Mouse (Mus musculus) gastrocnemius, adult 2 months (tissue): Measurements from ENCODE around the gene Eif3l. TPM values are rescaled to one million over a fixed set of nuclear protein-coding genes. Genes with fewer than 3 reads are reported as not detected.
A peak's percentile ranks its signal among the peaks of the same experiment; 100 is the strongest.

Source experiments
- DNase-seq: peaks from one replicate; pipeline ENCODE4 v3.0.0; 2022
- H3K27ac ChIP-seq: fragments of 200-600 bp; 2 replicates; pipeline ENCODE4 v1.8.1; 2022; ENCODE audit warnings: mild to moderate bottlenecking
- H3K4me3 ChIP-seq: fragments of 200-600 bp; 2 replicates; pipeline ENCODE4 v1.8.1; 2022; ENCODE audit warnings: mild to moderate bottlenecking, moderate library complexity
- CTCF ChIP-seq: fragments of 200-600 bp; IDR thresholded peaks from 2 replicates; pipeline ENCODE4 v1.8.1; 2022; ENCODE audit warnings: antibody characterized with exemption, mild to moderate bottlenecking, moderate library complexity
- intact Hi-C: fragments of 180-260 bp; cut with DNase I; formaldehyde crosslinking; loops from one replicate; pipeline ENCODE4 v1.15.1; 2025
- total RNA-seq, 2 experiments: library from RNA; stranded (reverse); gene quantifications; 2 replicates each; pipeline ENCODE4 v1.2.3; 2021

The Eif3l gene
- total RNA-seq, 2 experiments from 2014 or later, result 53.6 to 54.0 TPM

DNA sequence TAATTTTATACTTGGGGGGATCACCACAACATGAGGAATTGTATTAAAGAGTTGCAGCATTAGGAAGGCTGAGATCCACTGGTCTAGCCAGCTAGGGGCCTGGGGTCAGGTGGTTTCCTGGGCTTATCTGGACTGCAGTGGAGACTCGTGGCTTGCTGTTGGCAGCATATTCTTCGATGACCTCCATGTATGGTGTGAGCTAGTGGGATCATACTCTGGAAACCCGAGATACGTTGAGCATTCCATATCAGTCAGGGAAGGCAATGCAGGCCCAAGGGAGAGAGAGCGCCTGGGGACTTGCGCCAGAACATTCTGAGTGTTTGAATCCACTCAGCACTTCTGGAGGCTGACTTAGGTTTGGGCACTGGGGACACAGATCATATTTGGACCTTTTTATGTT, 48.8 kb downstream of the Eif3l start:
- no peak overlapping the region for H3K4me3 ChIP-seq
- DNase-seq, result peak; percentile 66
- TF ChIP-seq CTCF, result no peak
- peak overlapping the region; percentile 83 for H3K27ac ChIP-seq
- intact Hi-C loops, result no loop called here

DNA sequence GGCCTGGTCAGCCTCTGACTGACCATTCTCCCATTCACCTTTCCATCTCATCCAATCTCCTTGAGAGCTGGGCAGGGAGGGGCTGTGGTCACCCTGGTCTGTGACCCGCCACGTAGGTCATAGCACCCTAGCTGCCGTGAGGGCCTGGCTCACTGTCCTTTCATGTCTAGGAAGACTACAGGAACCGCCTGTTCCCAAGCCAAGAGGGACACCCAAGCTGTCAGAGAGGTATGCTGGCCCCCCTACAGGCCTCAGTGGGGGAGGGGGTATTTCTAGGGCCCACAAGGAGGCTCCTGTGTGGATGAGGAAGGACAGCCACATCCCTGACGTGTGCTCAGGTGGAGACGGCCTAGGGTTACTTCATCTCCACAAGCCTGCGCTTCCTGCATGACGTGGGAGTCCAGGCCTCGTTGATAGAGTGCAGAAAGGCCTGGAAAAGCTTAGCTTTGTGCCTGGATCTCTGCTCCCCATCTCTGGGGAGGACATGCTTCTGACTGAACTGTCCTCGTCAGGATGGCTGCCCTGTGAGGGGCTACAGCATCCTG, 49.4 kb downstream of the Eif3l start:
- intact Hi-C loops, result no loop called here
- no peak for TF ChIP-seq CTCF
- Histone ChIP-seq H3K4me3 (no peak overlapping the region), H3K27ac (peak overlapping the region; percentile 83)
- DNase-seq, result no peak

DNA sequence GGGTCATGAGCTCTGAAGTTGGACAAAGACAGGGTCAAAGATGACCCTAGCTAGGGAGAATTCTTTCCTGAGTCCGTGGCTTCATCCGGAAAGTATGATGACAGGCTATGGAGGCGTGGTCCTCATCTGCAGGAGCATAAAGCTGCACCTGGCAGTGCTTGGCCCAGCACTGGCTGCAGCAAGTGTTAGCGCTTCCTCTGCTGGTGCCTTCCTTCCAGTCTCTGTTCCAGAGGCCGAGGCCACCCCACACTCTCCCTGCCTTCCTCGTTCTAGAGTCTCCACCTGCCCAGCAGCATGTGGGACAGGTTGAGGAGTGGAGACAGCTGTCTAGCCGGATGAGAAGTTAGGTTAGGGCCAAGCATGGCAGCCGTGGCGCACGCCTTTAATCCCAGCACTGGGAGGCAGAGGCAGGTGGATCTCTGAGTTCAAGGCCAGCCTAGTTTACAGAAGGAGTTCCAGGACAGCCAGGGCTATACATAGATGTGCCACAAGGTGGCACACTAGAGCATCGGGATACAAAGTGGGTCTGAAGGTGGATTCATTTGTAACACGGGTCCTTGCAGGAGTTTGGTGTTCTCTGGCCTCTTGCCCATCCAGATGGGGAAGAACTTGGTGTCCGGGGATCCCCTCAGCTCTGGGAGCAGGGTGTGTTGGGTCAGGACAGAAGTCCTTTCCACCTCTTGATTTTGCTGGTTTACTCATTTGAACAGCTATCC, 51.4 kb downstream of the Eif3l start:
- H3K4me3 ChIP-seq, result no peak overlapping the region
- DNase-seq, result peak; percentile 72
- intact Hi-C loops, result loop anchor here (2.0 to 5.0 kb wide), 2 partner anchors 22 to 34 kb away; no protein-coding TSS in a partner anchor
- no peak overlapping the region for H3K27ac ChIP-seq
- peak; percentile 76 for TF ChIP-seq CTCF

DNA sequence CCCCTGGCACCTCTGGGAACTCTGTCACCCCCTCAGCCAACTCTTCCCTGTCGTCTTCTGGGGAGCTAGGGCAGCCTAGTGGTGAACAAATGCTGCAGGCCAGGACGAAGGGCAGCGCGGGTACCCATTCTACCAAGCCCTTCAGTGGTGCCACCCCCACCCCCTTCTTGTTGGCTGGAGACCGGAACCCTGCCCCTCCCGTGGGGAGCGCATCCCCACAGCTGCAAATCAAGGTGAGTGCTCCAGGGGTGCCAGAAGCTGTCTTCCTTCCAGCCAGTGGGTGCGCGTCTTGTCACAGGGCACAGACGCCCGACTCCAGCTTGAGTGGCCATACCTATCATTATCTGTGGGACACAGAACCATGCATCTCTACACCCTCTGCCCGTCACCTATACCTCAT, 52.1 kb downstream of the Eif3l start:
- Histone ChIP-seq H3K4me3 (no peak overlapping the region), H3K27ac (no peak overlapping the region)
- TF ChIP-seq CTCF, result no peak
- intact Hi-C loops, result loop anchor here (2.0 to 5.0 kb wide), 2 partner anchors 22 to 35 kb away; no protein-coding TSS in a partner anchor
- DNase-seq, result no peak

DNA sequence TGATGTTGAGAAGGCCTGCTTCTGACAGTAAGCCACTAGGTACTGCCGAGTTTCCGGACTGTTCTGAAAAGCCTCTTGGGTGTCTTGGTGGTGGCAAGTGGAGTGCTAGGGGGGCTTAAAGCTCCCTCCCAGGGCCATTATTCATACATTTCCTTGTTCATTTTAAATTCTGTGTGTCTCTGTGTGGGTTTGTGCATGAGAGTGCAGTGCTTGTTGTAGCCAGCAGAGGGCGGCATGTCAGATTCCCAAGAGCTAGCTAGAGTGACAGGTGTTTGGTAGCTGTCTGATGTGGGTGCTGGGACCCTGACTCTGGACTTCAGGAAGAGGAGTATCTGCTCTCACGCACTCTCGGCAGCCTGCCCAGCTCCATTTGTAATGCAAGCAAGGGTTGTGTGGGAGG, 53.2 kb downstream of the Eif3l start:
- no peak for DNase-seq
- Histone ChIP-seq H3K4me3 (no peak overlapping the region), H3K27ac (no peak overlapping the region)
- intact Hi-C loops, result loop anchor here (5.0 kb wide), 1 partner anchor 36 kb away; no protein-coding TSS in a partner anchor
- TF ChIP-seq CTCF, result peak; percentile 57

DNA sequence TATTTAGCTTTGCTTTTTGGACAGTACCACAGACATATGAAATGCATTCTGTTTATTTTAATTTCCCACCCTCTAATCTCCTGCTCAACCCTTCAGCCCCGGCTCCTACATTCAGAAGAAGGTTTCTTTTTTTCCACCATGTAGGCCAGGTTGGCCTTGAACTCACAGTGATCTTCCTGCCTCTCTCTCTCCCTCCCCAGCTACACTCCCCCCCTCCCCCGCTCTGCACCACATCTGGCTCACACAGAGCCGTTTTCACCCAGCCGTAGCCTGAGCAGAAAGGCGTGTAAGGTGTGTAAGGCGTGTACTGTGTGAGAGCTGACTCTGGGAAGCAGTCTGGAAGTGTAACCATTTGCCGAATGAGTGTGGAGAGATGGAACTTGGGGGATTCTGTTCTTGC, 54.3 kb downstream of the Eif3l start:
- DNase-seq, result no peak
- H3K27ac ChIP-seq, result peak overlapping the region; percentile 91
- no peak for TF ChIP-seq CTCF
- no peak overlapping the region for H3K4me3 ChIP-seq
- intact Hi-C loops, result loop anchor here (5.0 kb wide), 1 partner anchor 37 kb away; no protein-coding TSS in a partner anchor

DNA sequence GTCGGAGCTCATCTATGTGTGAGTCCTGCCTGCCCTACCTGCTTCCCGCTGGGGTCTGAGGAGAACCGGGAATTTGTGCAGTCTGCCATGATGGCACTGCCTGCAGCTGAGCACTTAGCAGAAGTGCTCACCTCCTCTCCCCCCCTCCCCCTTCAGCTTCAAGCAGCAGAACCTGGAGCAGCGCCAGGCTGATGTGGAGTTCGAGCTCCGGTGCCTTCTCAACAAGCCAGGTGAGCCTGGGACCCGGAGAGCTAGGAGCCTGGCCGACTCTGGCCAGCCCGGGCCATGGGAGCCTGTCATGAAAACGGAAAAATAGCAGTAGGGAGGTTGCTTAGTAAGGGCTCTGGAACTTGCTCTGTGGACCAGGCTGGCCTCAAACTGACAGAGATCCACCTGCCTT, 55.8 kb downstream of the Eif3l start:
- peak; percentile 54 for DNase-seq
- H3K27ac ChIP-seq, result peak overlapping the region; percentile 91
- no peak for TF ChIP-seq CTCF
- intact Hi-C loops, result no loop called here
- H3K4me3 ChIP-seq, result no peak overlapping the region

DNA sequence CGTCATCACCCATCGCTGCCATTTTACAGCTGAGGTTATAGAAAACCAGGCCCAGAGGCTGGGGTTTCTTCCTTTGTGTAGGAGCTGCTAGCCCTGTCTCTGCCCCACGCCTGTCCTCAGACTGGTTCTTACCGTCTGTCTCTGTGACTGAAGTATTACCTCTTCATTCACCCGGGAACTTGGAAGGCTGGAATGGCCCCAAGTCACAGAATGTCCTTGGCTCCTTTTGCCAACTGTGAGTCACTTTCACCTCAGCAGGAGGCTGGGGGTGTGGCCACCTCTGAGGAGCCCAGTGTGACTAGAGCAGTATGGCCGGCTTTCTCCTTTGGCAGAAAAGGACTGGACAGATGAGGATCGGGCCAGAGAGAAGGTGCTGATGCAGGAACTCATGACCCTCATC, 56.5 kb downstream of the Eif3l start:
- TF ChIP-seq CTCF, result no peak
- DNase-seq, result peak; percentile 91
- peak overlapping the region; percentile 56 for H3K4me3 ChIP-seq
- intact Hi-C loops, result no loop called here
- H3K27ac ChIP-seq, result peak overlapping the region; percentile 91

DNA sequence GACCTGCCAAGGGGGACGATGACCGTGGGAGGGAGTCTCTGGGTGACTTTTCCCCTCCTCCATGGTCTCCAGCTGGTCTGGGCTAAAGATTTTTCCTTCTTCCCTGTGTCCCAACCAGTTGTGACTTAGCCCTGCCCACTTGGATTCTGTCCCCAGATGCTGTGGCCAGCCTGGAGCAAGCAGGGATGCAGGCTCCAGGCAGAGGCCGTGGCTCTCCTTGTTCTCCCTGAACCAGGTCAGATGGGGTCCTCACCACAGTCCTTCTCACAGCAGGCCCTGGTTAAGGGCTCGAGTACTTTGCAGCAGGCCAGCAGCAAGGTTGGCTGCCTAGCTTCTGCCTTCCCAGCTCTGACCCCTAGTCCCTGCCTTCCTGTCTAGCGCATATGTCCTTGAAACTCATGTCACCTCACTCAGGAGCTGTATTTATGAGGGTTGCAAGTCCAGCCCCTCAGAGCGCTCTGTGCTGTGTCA, 58.2 kb downstream of the Eif3l start:
- intact Hi-C loops, result no loop called here
- Histone ChIP-seq H3K27ac (peak overlapping the region; percentile 91), H3K4me3 (no peak overlapping the region)
- DNase-seq, result peak; percentile 64
- TF ChIP-seq CTCF, result no peak

DNA sequence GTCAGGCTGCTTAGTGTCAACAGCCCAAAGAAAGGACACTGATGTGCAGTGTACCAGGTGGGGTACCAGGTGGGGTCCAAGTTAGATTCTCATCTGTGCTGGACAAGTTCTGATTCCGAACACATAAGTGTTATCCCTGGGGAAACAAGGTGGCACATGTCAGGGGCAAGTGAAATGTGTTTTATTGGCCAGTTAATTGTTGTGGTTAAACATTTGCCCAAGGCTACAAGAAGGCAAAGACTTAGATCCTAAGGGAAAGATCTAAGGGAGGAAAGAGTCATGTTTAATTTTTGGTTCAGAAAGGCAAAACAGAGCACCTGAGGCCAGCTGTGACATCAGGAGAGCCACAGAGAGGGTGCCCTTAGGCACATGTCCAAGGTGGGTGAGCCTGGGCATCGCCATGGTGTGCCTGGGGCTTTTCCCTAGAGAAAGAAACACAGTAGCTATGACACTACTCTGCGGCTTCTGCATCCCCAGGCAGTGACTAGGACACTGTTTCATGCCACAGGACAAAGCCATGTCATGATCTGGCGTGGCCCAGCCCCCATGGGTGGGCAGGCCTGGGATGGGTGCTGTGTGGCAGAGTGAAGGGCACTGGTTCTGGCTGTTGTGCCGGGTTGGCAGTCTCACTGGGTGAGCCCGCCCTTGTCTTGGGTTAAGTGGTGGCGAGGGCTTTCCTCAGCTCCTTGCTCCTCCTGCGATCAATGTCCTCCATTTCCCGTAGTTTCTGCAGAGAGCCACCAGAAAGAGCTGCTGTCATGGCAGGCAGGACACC, 59.7 kb downstream of the Eif3l start:
- no peak for TF ChIP-seq CTCF
- intact Hi-C loops, result no loop called here
- Histone ChIP-seq H3K27ac (no peak overlapping the region), H3K4me3 (no peak overlapping the region)
- no peak for DNase-seq

DNA sequence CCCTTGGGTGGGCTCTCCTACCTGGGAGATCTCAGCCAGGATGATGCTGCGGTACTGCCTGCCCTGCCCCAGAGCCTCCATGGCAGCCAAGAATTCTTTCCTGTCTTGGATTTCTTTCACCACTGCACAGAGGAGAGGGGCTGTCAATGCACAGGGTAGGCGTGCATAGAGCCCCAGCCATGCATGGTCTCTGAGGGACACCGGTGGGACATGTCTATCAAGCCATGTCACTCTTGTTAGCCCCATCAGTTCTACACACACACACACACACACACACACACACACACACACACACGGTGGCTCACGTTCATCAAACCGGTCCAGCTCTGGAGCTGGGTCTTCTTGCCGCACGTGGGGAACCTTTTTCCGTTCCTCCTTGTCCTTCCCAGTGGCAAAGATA, 60.4 kb downstream of the Eif3l start:
- H3K27ac ChIP-seq, result no peak overlapping the region
- no peak for TF ChIP-seq CTCF
- intact Hi-C loops, result no loop called here

DNA sequence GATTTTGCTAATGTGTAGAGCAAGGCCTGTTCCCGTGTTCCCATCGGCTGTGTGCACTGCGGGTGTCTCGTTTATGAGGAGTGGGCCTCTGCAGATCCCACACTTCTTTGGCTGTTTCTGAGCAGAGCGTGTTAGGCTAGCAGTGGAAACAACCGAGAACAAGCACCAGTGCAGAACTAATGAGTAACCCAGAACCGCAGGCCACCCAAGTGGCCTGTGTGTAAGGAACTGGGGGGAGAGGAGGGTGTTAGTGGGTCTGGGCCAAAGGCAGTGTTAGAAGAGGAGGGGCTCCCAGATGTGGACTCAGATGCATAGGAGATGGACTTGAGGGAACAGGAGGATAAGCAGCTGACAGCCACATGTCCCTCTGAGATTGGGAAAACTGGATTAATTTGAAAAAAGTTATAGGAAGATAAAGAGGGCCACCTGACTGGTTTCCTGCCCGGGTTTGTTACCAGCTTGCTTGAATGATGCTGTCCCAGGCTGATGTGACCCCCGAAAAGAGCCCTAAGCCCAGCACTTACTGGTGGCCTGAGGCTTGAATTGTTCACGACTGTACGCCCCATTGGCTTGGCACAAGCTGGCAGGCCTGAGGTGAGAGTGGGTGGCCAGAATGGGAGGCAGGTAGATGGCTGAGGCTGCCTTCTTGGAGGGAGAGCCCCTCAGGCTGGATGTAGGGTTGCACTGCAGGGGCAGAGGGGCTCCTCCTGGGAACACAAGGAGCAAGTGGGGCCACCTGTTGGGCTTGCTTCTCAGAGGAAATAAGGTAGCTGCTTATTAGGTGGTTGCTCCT, 61.0 kb downstream of the Eif3l start:
- intact Hi-C loops, result no loop called here
- no peak overlapping the region for H3K4me3 ChIP-seq

More for the DNA sequence above, 60.4 kb downstream of the Eif3l start:
- no peak overlapping the region for H3K4me3 ChIP-seq
- DNase-seq, result no peak

More for the DNA sequence above, 61.0 kb downstream of the Eif3l start:
- no peak for DNase-seq
- TF ChIP-seq CTCF, result no peak
- no peak overlapping the region for H3K27ac ChIP-seq
